15 mouse cellular contexts compared by ENCODE assay signal in genomic region chr17:79295926-79296325, GRCm38 (mm10). TPM values are rescaled to one million over a fixed set of nuclear protein-coding genes. Genes with fewer than 3 reads are reported as not detected.
DNase-seq lines count a peak whose midpoint lies in the region; ATAC-seq and TF ChIP-seq lines count a peak whose summit lies in the region.
"Had no signal": no experiment of that assay in that cellular context is flagged by ENCODE, and none has a peak within 500 bp of the region (broad histone marks: within the 10 kb centered on the region; RNA-seq: fewer than 3 reads in every experiment).

No protein-coding gene starts in this region.

- 0 out of 2 replicates have a peak overlapping the region, but pooled peaks have one; percentile 22 for H3K27ac ChIP-seq in stomach, embryonic 15.5 days
- no peak overlapping the region for H3K27ac ChIP-seq in stomach, postnatal 0 days (replicated peaks)
- H3K27ac ChIP-seq in heart, embryonic 10.5 days, result peak overlapping the region; percentile 59; the same call in 1 of the 2 replicates
- H3K27ac ChIP-seq in lung, embryonic 14.5 days (ENCODE audit: low read depth), result peak overlapping the region; percentile 72
- no peak overlapping the region for H3K27ac ChIP-seq in forebrain, embryonic 11.5 days (ENCODE audit: low read depth, low read length)
- no peak overlapping the region for H3K27ac ChIP-seq in forebrain, embryonic 12.5 days
- H3K27ac ChIP-seq: hindbrain, embryonic 12.5 days; kidney, embryonic 15.5 days; liver, embryonic 15.5 days had no signal

- TF ChIP-seq EP300 in stomach, postnatal 0 days (optimal IDR thresholded peaks at IDR 0.05), result no peak

- no peaks in the 10 kb centered on the region for H3K27me3 ChIP-seq in stomach, embryonic 15.5 days (replicated peaks)
- no peaks in the 10 kb centered on the region for H3K27me3 ChIP-seq in stomach, postnatal 0 days (ENCODE audit: control insufficient read depth, insufficient read depth, low read length)
- no peaks in the 10 kb centered on the region for H3K27me3 ChIP-seq in heart, embryonic 10.5 days (ENCODE audit: insufficient read depth, poor library complexity, severe bottlenecking)
- no peaks in the 10 kb centered on the region for H3K27me3 ChIP-seq in lung, embryonic 14.5 days (ENCODE audit: insufficient read depth, low read length)
- H3K27me3 ChIP-seq in forebrain, embryonic 11.5 days (ENCODE audit: control insufficient read depth, insufficient read depth, low read length), result no peaks in the 10 kb centered on the region
- no peaks in the 10 kb centered on the region for H3K27me3 ChIP-seq in forebrain, embryonic 12.5 days
- H3K27me3 ChIP-seq: hindbrain, embryonic 12.5 days; kidney, embryonic 15.5 days; liver, embryonic 15.5 days had no signal

- WGBS in stomach, embryonic 15.5 days, result 53% methylated on average over 4 of the region's 4 CpGs
- 51% methylated on average over 4 of the region's 4 CpGs for WGBS in stomach, postnatal 0 days
- 52% methylated on average over 4 of the region's 4 CpGs for WGBS in heart, embryonic 10.5 days
- WGBS in lung, embryonic 14.5 days, result 55% methylated on average over 4 of the region's 4 CpGs
- 78% methylated on average over 4 of the region's 4 CpGs for WGBS in forebrain, embryonic 11.5 days
- 84% methylated on average over 4 of the region's 4 CpGs for WGBS in forebrain, embryonic 12.5 days

- H3K9me3 ChIP-seq in stomach, embryonic 15.5 days, result no peaks in the 10 kb centered on the region
- H3K9me3 ChIP-seq in stomach, postnatal 0 days (ENCODE audit: control insufficient read depth, low read length), result no peaks in the 10 kb centered on the region
- no peaks in the 10 kb centered on the region for H3K9me3 ChIP-seq in heart, embryonic 10.5 days
- no peaks in the 10 kb centered on the region for H3K9me3 ChIP-seq in lung, embryonic 14.5 days (ENCODE audit: low read depth, low read length)
- no peaks in the 10 kb centered on the region for H3K9me3 ChIP-seq in forebrain, embryonic 11.5 days (ENCODE audit: control insufficient read depth, low read length)
- H3K9me3 ChIP-seq in forebrain, embryonic 12.5 days, result no peaks in the 10 kb centered on the region
- H3K9me3 ChIP-seq: hindbrain, embryonic 12.5 days; kidney, embryonic 15.5 days; liver, embryonic 15.5 days had no signal

- no peak overlapping the region for H3K9ac ChIP-seq in stomach, embryonic 15.5 days
- H3K9ac ChIP-seq in stomach, postnatal 0 days (ENCODE audit: low read length), result no peak overlapping the region
- no peak overlapping the region for H3K9ac ChIP-seq in lung, embryonic 14.5 days
- no peak overlapping the region for H3K9ac ChIP-seq in forebrain, embryonic 11.5 days (ENCODE audit: low read length)
- H3K9ac ChIP-seq in forebrain, embryonic 12.5 days, result no peak overlapping the region
- H3K9ac ChIP-seq: hindbrain, embryonic 12.5 days; kidney, embryonic 15.5 days; liver, embryonic 15.5 days had no signal

- DNase-seq in stomach, postnatal 0 days (ENCODE audit: low spot score), result no peak
- DNase-seq in heart, embryonic 10.5 days (ENCODE audit: low spot score), result no peak
- peak; percentile 62 for DNase-seq in lung, embryonic 14.5 days
- no peak for DNase-seq in spleen, postnatal 36 days (ENCODE audit: low spot score in 2 of 2)
- DNase-seq in forebrain, embryonic 11.5 days (ENCODE audit: low spot score), result no peak
- DNase-seq: cerebellum, adult 8-10 months; thymus, postnatal 25 days had no signal

- ATAC-seq in stomach, embryonic 15.5 days (ENCODE audit: insufficient read depth, low FRiP score, low read depth), result no peak
- ATAC-seq in stomach, postnatal 0 days (ENCODE audit: low FRiP score, low TSS enrichment), result no peak
- ATAC-seq in lung, embryonic 14.5 days (ENCODE audit: insufficient read depth), result peak; percentile 75
- no peak for ATAC-seq in monocyte, adult 5-6 weeks (replicated peaks; ENCODE audit: insufficient number of reproducible peaks, low FRiP score, low TSS enrichment, poor library complexity, severe bottlenecking)
- no peak for ATAC-seq in forebrain, embryonic 11.5 days (replicated peaks; ENCODE audit: low FRiP score)
- ATAC-seq in forebrain, embryonic 12.5 days (ENCODE audit: low FRiP score), result no peak
- ATAC-seq: midbrain, embryonic 16.5 days had no signal

- no peak overlapping the region for H3K4me3 ChIP-seq in stomach, embryonic 15.5 days (replicated peaks)
- no peak overlapping the region for H3K4me3 ChIP-seq in stomach, postnatal 0 days (ENCODE audit: low read depth, low read length)
- H3K4me3 ChIP-seq in heart, embryonic 10.5 days, result no peak overlapping the region
- H3K4me3 ChIP-seq in lung, embryonic 14.5 days (ENCODE audit: low read depth, low read length), result no peak overlapping the region
- H3K4me3 ChIP-seq in forebrain, embryonic 11.5 days (ENCODE audit: low read depth, low read length), result no peak overlapping the region
- H3K4me3 ChIP-seq in forebrain, embryonic 12.5 days (replicated peaks), result no peak overlapping the region
- H3K4me3 ChIP-seq: erythroblast, embryonic 14.5 days; hindbrain, embryonic 12.5 days; kidney, embryonic 15.5 days; liver, embryonic 15.5 days had no signal

- TF ChIP-seq CTCF in stomach, postnatal 0 days (IDR thresholded peaks at IDR 0.05; ENCODE audit: low read depth), result no peak
- no peak for TF ChIP-seq CTCF in lung, embryonic 14.5 days (IDR thresholded peaks at IDR 0.05; ENCODE audit: low read depth)

- no peaks in the 10 kb centered on the region for H3K36me3 ChIP-seq in stomach, embryonic 15.5 days
- no peaks in the 10 kb centered on the region for H3K36me3 ChIP-seq in stomach, postnatal 0 days (ENCODE audit: control insufficient read depth, insufficient read depth, low read length)
- H3K36me3 ChIP-seq in heart, embryonic 10.5 days, result no peaks in the 10 kb centered on the region
- no peaks in the 10 kb centered on the region for H3K36me3 ChIP-seq in lung, embryonic 14.5 days (ENCODE audit: insufficient read depth)
- no peaks in the 10 kb centered on the region for H3K36me3 ChIP-seq in forebrain, embryonic 11.5 days (ENCODE audit: control insufficient read depth, insufficient read depth, low read length)
- H3K36me3 ChIP-seq in forebrain, embryonic 12.5 days (replicated peaks), result no peaks in the 10 kb centered on the region
- H3K36me3 ChIP-seq: hindbrain, embryonic 12.5 days; kidney, embryonic 15.5 days; liver, embryonic 15.5 days had no signal

- no peak overlapping the region for H3K4me2 ChIP-seq in stomach, embryonic 15.5 days
- no peak overlapping the region for H3K4me2 ChIP-seq in stomach, postnatal 0 days (replicated peaks; ENCODE audit: low read depth)
- no peak overlapping the region for H3K4me2 ChIP-seq in lung, embryonic 14.5 days
- H3K4me2 ChIP-seq in forebrain, embryonic 11.5 days (ENCODE audit: low read depth, low read length, severe bottlenecking), result no peak overlapping the region
- H3K4me2 ChIP-seq in forebrain, embryonic 12.5 days, result no peak overlapping the region
- H3K4me2 ChIP-seq: hindbrain, embryonic 12.5 days; kidney, embryonic 15.5 days; liver, embryonic 15.5 days had no signal

- H3K4me1 ChIP-seq in stomach, embryonic 15.5 days, result no peaks in the 10 kb centered on the region
- H3K4me1 ChIP-seq in stomach, postnatal 0 days (replicated peaks; ENCODE audit: control insufficient read depth, insufficient read depth), result no peaks in the 10 kb centered on the region
- peaks cover 16% of the 10 kb centered on the region for H3K4me1 ChIP-seq in heart, embryonic 10.5 days
- no peaks in the 10 kb centered on the region; the same call in 1 of the 2 replicates for H3K4me1 ChIP-seq in lung, embryonic 14.5 days (ENCODE audit: insufficient read depth)
- no peaks in the 10 kb centered on the region for H3K4me1 ChIP-seq in forebrain, embryonic 11.5 days (replicated peaks; ENCODE audit: control insufficient read depth, insufficient read depth, low read length)
- H3K4me1 ChIP-seq in forebrain, embryonic 12.5 days, result no peaks in the 10 kb centered on the region
- H3K4me1 ChIP-seq: hindbrain, embryonic 12.5 days; kidney, embryonic 15.5 days; liver, embryonic 15.5 days had no signal

RNA-seq across cellular contexts. Expression of gene Cdc42ep3, which starts 59.0 kb away (rescaled TPM):
- polyA plus RNA-seq in stomach, embryonic 15.5 days (2015; fragmentation: Nextera tagmentation; extraction: Ambion mirVana), result 58.9 and 60.1 TPM in 2 replicates
- polyA plus RNA-seq in stomach, postnatal 0 days (2015; fragmentation: Nextera tagmentation; extraction: Ambion mirVana), result 56.9 and 62.6 TPM in 2 replicates
- 27.8 and 30.1 TPM in 2 replicates for polyA plus RNA-seq in heart, embryonic 10.5 days (2016; fragmentation: Nextera tagmentation; extraction: Ambion mirVana)
- 52.1 and 65.0 TPM in 2 replicates for polyA plus RNA-seq in lung, embryonic 14.5 days (2014; fragmentation: Nextera tagmentation; extraction: Ambion mirVana)
- total RNA-seq in monocyte, adult 5-6 weeks (2017), result 92.2 to 123 TPM (median 110 TPM) in 3 replicates
- 19.1 and 20.7 TPM in 2 replicates for polyA plus RNA-seq in forebrain, embryonic 11.5 days (2014; fragmentation: Nextera tagmentation; extraction: Ambion mirVana)
- polyA plus RNA-seq in forebrain, embryonic 12.5 days (2016; fragmentation: Nextera tagmentation; extraction: Ambion mirVana), result 27.2 and 33.1 TPM in 2 replicates

Comparison
In these comparisons a context has a peak if more than half of its experiments do, and no peak if none do; other contexts are left out.
1. H3K27ac ChIP-seq: peak in stomach, embryonic 15.5 days (single experiment), heart, embryonic 10.5 days (single experiment) and lung, embryonic 14.5 days (single experiment); none in stomach, postnatal 0 days (single experiment), forebrain, embryonic 11.5 days (single experiment) and forebrain, embryonic 12.5 days (single experiment).